Comparison of ENCODE assay signal across 18 mouse cellular contexts in genomic region chr6:22269840-22270521, GRCm38 (mm10). TPM values are rescaled to one million over a fixed set of nuclear protein-coding genes. Genes with fewer than 3 reads are reported as not detected.
DNase-seq lines count a peak whose midpoint lies in the region; ATAC-seq and TF ChIP-seq lines count a peak whose summit lies in the region.
"Had no signal": no experiment of that assay in that cellular context is flagged by ENCODE, and none has a peak within 500 bp of the region (broad histone marks: within the 10 kb centered on the region; RNA-seq: fewer than 3 reads in every experiment).

No protein-coding gene starts in this region.

- no peaks in the 10 kb centered on the region for H3K27me3 ChIP-seq in heart, embryonic 11.5 days (ENCODE audit: control insufficient read depth, insufficient read depth, low read length)
- no peaks in the 10 kb centered on the region for H3K27me3 ChIP-seq in stomach, postnatal 0 days (ENCODE audit: control insufficient read depth, insufficient read depth, low read length)
- H3K27me3 ChIP-seq: embryonic facial prominence, embryonic 13.5 days; forebrain, embryonic 13.5 days; neural tube, embryonic 13.5 days had no signal

- TF ChIP-seq EP300 in stomach, postnatal 0 days (optimal IDR thresholded peaks at IDR 0.05), result no peak

- WGBS in heart, embryonic 11.5 days (ENCODE audit: insufficient replicate concordance), result 60% methylated on average over 8 of the region's 8 CpGs
- WGBS in stomach, postnatal 0 days, result 54% methylated on average over 8 of the region's 8 CpGs

- H3K9ac ChIP-seq in heart, embryonic 11.5 days (ENCODE audit: low read depth, low read length), result no peak overlapping the region
- no peak overlapping the region for H3K9ac ChIP-seq in stomach, postnatal 0 days (ENCODE audit: low read length)
- H3K9ac ChIP-seq: embryonic facial prominence, embryonic 13.5 days; forebrain, embryonic 13.5 days; liver, embryonic 14.5 days; neural tube, embryonic 13.5 days had no signal

- no peaks in the 10 kb centered on the region for H3K36me3 ChIP-seq in heart, embryonic 11.5 days (ENCODE audit: control insufficient read depth, insufficient read depth, low read length)
- no peaks in the 10 kb centered on the region for H3K36me3 ChIP-seq in stomach, postnatal 0 days (ENCODE audit: control insufficient read depth, insufficient read depth, low read length)
- H3K36me3 ChIP-seq: embryonic facial prominence, embryonic 13.5 days; neural tube, embryonic 13.5 days had no signal

- DNase-seq in heart, adult 8-10 months (ENCODE audit: low spot score), result peak; percentile 42
- DNase-seq in 416B (ENCODE audit: low read depth), result peak; percentile 76
- DNase-seq in adrenal gland, adult 2 months, result peak; percentile 83
- no peak for DNase-seq in cerebellum, postnatal 25 days
- DNase-seq in stomach, postnatal 0 days (ENCODE audit: low spot score), result no peak
- DNase-seq: retina, postnatal 1 day; spleen, adult 18-20 months had no signal

- no peaks in the 10 kb centered on the region for H3K9me3 ChIP-seq in heart, embryonic 11.5 days (replicated peaks; ENCODE audit: control insufficient read depth, low read length)
- H3K9me3 ChIP-seq in stomach, postnatal 0 days (ENCODE audit: control insufficient read depth, low read length), result no peaks in the 10 kb centered on the region
- H3K9me3 ChIP-seq: embryonic facial prominence, embryonic 13.5 days; forebrain, embryonic 13.5 days; neural tube, embryonic 13.5 days had no signal

- no peak for ATAC-seq in heart, embryonic 11.5 days (replicated peaks; ENCODE audit: insufficient number of reproducible peaks, low FRiP score, low TSS enrichment)
- 0 out of 2 replicates have a peak, but pooled peaks have one; percentile 3 for ATAC-seq in granulocyte monocyte progenitor cell, adult 5-6 weeks (replicated peaks; ENCODE audit: poor library complexity, severe bottlenecking)
- ATAC-seq in stomach, postnatal 0 days (ENCODE audit: low FRiP score, low TSS enrichment), result no peak
- ATAC-seq: forebrain, embryonic 13.5 days; midbrain, embryonic 16.5 days had no signal

- H3K4me2 ChIP-seq in heart, embryonic 11.5 days, result no peak overlapping the region
- no peak overlapping the region for H3K4me2 ChIP-seq in stomach, postnatal 0 days (replicated peaks; ENCODE audit: low read depth)
- H3K4me2 ChIP-seq: embryonic facial prominence, embryonic 13.5 days; forebrain, embryonic 13.5 days; neural tube, embryonic 13.5 days had no signal

- no peak overlapping the region for H3K4me3 ChIP-seq in heart, embryonic 11.5 days (ENCODE audit: low read depth, low read length)
- H3K4me3 ChIP-seq in stomach, postnatal 0 days (ENCODE audit: low read depth, low read length), result no peak overlapping the region
- H3K4me3 ChIP-seq: embryonic facial prominence, embryonic 13.5 days; forebrain, embryonic 13.5 days; layer of hippocampus, adult 2 months; neural tube, embryonic 13.5 days had no signal

- no peak for TF ChIP-seq CTCF in stomach, postnatal 0 days (IDR thresholded peaks at IDR 0.05; ENCODE audit: low read depth)

- no peaks in the 10 kb centered on the region for H3K4me1 ChIP-seq in heart, embryonic 11.5 days (ENCODE audit: control insufficient read depth, insufficient read depth, low read length)
- no peaks in the 10 kb centered on the region for H3K4me1 ChIP-seq in stomach, postnatal 0 days (replicated peaks; ENCODE audit: control insufficient read depth, insufficient read depth)
- H3K4me1 ChIP-seq: embryonic facial prominence, embryonic 13.5 days; forebrain, embryonic 13.5 days; neural tube, embryonic 13.5 days had no signal

- no peak overlapping the region for H3K27ac ChIP-seq in heart, embryonic 11.5 days (ENCODE audit: low read depth, low read length)
- no peak overlapping the region for H3K27ac ChIP-seq in stomach, postnatal 0 days (replicated peaks)
- H3K27ac ChIP-seq: embryonic facial prominence, embryonic 13.5 days; forebrain, embryonic 13.5 days; layer of hippocampus, adult 2 months; liver, embryonic 14.5 days; neural tube, embryonic 13.5 days had no signal

RNA-seq across cellular contexts. Expression of gene Wnt16, which starts 18.0 kb away (rescaled TPM):
- under 1 TPM in 2 of 4 experiments, not detected in 2; 0.25 to 0.44 TPM for total RNA-seq in heart, adult 8-10 months (2022)
- 0.93 and 1.0 TPM in 2 replicates for polyA plus RNA-seq in heart, embryonic 11.5 days (2014; fragmentation: Nextera tagmentation; extraction: Ambion mirVana)
- total RNA-seq in adrenal gland, adult 2 months (2021), result not detected
- polyA plus RNA-seq in adrenal gland, adult 2 months (2012; rRNA removed), result 0.11 and 0.41 TPM in 2 replicates
- not detected in 2 replicates for total RNA-seq in granulocyte monocyte progenitor cell, adult 5-6 weeks (2014; fragmentation: Nextera tagmentation)
- not detected in 2 replicates for total RNA-seq in granulocyte monocyte progenitor cell, adult 5-6 weeks (2017)
- polyA plus RNA-seq in stomach, postnatal 0 days (2015; fragmentation: Nextera tagmentation; extraction: Ambion mirVana), result 4.5 and 8.1 TPM in 2 replicates
- total RNA-seq: adrenal gland, adult 18-20 months; common myeloid progenitor, adult 5-6 weeks; hematopoietic stem cell, adult 5-6 weeks had no signal
- polyA plus RNA-seq: forebrain, embryonic 13.5 days; midbrain, embryonic 16.5 days had no signal

Comparison
In these comparisons a context has a peak if more than half of its experiments do, and no peak if none do; other contexts are left out.
1. DNase-seq: peak in heart, adult 8-10 months (single experiment), 416B (single experiment) and adrenal gland, adult 2 months (single experiment); none in cerebellum, postnatal 25 days (0 of 2) and stomach, postnatal 0 days (single experiment).